Mouse (Mus musculus) testis, postnatal 14 days (tissue): ENCODE measurements around the gene Hist2h3c1.
"Not testable (repeated sequence)": the region's sequence is repeated elsewhere in the genome, so short reads cannot be mapped to it uniquely, and the experiment has no call there.

Source experiments
- DNase-seq: peaks from one replicate; pipeline ENCODE4 v3.0.0; 2021; ENCODE audit warnings: low spot score

The Hist2h3c1 gene

DNA sequence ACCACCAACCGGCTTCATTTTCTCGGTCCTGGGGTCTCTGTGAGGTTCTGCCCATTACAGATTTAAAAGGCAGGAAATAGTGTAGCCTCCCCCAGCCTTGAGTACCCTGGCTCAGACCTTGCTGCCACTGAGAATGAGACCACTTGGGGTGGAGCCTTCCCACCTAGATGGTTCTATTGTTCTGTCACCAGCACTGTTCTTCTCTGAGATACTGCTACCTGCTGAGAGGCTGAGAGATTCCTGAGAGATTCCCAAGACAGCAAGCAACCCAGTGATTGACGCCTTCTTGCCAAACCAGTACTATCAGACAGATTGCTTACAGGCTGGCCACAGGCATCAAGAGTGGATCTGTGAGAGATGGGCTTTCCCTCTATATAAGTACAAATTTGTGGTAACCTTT is 42.7 kb downstream of the Hist2h3c1 start:
- no peak for DNase-seq

DNA sequence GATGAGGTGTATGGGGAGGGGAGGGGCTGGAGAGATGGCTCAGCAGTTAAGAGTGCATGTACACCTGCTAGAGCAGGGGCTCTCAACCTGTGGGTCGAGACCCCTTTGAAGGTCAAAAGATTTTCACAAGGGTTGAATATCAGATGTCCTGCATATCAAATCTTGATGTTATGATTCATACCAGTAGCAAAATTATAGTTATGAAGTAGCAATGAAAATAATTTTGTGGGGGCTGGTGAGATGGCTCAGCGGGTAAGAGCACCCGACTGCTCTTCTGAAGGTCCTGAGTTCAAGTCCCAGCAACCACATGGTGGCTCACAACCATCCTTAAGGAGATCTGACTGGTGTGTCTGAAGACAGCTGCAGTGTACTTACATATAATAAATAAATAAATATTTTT is 44.2 kb downstream of the Hist2h3c1 start:
- DNase-seq = not testable (repeated sequence)

DNA sequence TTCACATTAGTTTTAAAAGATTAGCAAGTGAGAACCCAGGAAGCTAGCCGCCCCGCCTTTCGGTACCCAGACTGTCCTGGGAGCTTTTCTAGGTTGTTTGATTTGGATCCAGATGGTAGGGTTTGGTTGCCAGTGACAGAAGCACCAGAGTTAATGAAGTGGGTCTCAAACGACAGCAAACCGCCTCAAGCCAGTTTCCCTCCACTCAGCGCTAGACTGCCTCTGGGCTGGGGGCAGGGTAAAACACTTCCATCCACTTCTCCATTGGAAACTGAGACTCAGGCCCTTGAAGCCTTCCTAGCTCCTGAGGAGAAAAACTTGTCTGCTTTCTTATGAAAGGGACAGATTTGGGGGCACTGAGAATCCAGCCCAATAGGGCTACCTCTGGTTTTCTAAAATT is 46.2 kb downstream of the Hist2h3c1 start:
- DNase-seq = no peak

DNA sequence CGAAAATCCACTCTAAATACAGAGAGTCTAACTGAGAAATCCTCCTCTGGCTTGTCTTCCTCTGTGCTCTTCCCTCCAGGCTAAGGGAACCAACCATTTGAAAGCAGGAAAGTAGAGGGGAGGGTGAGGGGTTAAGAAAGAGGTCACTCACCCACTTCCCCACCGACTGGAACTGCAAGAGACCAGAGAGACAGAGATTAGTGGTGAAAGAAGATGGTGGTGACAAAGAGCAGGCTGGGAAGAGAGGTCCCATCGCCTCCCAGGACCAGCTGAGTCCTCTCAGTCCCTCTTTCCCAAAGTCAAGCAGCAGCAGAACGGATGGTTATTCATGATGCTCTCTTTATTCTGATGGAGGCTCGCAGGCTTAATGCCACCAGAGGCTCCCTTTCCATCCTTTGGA is 46.9 kb downstream of the Hist2h3c1 start:
- no peak for DNase-seq

DNA sequence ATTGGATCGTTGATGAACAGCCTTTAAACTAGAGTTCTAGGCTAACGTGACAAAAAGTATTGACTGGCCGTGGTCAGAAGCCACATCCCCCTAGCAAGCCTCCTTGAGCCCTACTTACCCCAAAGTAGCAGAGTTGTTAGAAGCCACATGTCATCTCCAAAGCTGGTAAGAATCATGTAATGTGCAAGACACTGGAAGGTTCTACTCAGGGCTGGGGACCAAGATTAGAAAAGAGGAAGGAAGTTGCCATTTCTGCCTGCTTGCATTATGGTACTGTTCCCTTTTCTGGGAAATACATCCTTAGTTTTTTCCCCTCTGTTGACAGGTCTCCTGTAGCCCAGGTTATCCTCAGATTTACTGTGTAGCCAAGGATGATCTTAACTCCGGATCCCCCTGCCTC is 47.3 kb downstream of the Hist2h3c1 start, which contains the start of gene Fcgr1:
TSS of gene Fcgr1 (minus strand) at position 183 of the 400 bp plus-strand sequence.
- DNase-seq = no peak
